Mouse (Mus musculus): ENCODE results near the gene Tubb4b.

Tubb4b gene

DNA sequence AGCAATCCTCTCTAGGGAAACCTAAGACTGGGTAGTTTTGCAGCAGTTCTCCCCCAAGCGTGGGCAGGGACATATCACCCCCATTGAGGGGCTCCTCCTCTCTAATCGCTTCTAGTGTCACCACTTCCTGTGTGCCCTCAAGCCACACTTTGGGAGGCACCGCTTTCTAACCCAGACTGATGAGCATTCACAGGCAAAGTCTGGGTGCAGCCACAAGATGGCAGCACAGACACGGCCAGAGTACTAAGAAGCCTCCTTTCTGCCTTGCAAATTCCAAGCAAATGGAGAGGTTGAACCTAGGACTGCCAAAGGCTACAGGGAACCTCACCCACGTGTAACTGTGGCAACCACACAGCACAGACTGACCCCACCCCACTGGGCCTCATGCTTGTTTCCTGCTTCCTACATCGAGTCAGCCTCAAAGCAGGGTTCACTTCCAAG is 31.2 kb downstream of the Tubb4b start:
- peak; percentile 76 to 79 for DNase-seq (ENCODE audit: low spot score in 2 of 2)

DNA sequence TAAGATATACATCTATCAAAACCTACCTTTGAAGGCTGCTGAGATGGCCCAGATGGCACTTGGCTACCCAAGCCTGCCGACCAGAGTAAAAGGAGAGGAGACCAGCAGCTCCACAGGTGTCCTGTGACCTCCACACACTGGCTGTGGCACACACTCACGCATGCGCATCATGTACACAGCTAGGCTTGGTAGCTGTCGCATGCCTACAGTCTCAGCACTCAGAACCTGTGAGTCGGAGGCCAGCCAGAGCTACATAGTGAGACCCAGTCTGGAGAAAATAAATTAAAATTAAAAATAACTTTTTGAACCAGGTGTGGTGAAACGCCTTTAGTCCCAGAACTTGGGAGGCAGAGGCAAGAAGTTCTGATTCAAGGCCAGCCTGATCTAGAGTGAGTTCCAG is 36.7 kb downstream of the Tubb4b start:
- DNase-seq (ENCODE audit: low spot score in 2 of 2): no peak

DNA sequence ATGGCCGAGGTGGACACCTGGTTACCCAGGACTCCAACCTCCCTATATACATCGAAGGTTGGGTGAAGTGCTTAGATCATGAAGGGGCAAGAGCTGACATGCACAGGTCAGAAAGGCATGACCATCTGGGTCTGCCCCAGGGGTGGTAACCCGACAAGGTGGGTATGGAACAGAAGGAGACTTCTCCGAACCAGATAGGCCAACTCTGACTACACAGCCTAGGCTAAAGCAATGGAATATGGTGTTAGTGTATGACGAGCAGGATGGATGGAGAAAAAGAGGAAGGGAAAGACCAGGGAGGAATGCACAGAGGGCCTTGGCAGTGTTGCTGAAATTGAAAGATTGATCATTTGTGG is 37.9 kb downstream of the Tubb4b start:
- DNase-seq (ENCODE audit: low spot score in 2 of 2): no peak

DNA sequence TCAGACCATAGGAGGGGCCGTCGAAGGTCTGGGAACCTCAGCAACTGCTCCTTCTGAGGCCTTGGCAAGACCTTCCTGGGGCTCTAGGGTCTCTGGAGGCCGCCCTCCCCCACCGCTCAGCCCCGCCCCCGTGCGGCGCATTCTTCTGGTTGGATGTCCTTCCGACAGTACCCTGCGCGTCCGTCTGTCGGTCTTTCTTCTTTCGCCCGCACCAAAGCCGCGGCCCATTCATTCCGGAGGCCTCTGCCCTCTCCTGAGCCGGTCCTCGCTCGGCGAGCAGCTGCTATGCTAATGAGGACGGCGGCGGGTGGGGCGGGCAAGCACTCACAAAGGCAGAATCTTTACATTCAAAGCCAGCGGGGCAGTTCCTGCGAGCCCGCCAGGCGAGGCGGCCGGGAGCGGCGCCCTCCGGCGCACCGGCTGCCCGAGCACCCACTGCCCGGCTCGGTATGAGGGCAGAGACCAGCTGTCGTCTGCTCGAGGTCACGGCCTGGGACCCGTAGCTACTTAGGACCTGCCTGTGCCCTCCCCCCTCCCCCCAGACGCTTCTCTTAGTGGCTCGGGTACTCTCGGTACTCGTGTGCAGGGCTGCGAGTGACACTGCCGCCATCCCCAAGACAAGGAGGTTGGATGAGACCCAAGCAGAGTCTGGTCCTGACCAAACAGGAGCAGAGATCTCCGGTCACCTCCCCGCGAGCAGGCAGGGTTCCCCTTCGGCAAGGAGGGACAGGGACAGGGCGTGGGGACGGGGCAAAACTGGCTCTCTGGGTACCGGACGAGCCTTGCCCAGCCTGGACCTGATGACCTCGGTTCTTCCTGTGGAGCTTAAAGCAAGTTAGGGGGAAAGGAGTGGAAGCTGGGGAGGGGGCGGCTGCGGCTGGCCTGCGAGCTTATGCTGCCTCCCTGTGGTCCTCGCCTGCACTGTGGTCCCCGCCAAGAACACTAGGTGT is 38.6 kb downstream of the Tubb4b start:
- DNase-seq (ENCODE audit: low spot score in 2 of 2): peak in 1 of 2 experiments; percentile 55

DNA sequence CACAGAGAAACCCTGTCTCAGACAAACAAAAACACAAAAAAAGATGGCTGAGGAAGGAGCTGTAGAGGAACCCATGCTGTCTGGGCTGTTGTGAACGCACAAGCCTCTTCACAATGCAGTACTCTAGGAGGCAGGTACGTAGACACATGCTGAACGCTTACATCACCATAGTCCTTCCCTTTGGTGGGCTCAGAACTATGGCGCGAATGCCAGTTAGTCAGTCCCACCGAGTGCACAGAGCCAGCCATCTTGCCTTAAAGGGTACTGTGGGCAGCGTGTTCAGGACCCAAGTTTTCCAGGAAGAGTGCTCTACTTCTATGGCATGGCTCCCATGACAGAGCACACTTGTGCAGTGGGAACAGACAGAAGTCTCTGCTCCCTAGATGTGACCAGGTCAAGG is 40.0 kb downstream of the Tubb4b start:
- no peak for DNase-seq (ENCODE audit: low spot score in 2 of 2)

DNA sequence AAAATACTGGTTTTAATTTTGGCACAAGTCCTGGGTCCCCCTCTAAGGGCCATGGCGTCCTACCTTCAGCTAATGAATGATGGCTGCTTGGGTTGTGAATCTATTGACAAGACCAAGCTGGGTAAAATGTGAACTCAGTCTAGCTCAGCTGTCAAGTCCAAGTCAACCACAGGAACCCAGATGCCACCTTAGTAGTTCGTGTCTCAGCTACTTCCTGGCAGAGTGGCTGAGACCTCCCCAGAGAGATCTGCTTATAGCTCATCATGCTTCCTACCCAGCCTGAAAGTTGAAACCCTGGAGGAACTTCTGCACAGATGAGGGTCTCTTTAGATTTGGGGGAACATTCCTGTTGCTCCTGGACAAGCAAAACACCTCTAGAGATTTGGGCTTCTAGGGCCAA is 41.2 kb downstream of the Tubb4b start:
- DNase-seq (ENCODE audit: low spot score in 2 of 2): no peak

DNA sequence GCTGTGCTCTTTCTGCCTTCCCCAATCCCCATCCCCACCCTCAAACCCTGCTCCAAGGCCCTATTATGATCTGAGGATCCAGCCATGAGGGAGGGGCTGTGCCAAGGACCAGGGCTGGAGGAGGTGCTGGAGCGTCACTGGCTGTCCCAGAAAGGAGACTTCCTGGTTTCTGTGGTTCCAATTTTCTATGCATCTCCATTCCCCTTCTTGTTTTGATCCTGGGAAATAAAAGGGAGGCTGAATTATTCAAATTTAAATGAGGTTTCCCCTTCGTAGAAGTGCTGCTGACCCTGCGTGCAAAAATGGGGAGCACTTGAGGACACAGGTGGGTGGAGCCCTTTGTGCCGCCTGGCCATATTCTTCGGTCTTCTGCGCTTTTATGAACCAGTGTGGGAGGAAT is 41.8 kb downstream of the Tubb4b start:
- no peak for DNase-seq (ENCODE audit: low spot score in 2 of 2)

DNA sequence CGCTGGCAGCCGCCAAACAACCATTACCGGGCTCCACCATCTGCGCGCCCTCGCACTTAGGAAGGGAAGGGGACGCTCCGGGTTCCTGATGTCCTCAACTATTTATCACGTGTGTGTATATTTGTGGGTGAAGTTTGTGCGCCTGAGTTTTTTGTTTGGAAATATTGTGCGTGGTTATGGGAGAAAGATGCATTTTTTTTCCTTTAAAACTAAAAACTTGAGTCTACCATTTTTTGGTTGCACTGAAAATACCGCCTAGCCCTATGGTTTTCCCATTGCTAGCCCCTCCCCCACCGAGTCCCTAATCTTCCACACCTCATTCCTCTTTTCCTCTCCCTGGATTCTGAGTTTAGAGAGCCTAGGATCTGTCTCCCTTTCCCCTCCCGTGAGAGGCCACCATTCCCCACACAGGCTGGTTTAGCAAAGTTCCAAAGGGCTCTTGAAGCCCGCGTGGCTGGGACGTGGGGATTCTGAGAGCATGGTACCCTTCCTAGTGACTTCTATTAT is 42.6 kb downstream of the Tubb4b start:
- DNase-seq (ENCODE audit: low spot score in 2 of 2): no peak

DNA sequence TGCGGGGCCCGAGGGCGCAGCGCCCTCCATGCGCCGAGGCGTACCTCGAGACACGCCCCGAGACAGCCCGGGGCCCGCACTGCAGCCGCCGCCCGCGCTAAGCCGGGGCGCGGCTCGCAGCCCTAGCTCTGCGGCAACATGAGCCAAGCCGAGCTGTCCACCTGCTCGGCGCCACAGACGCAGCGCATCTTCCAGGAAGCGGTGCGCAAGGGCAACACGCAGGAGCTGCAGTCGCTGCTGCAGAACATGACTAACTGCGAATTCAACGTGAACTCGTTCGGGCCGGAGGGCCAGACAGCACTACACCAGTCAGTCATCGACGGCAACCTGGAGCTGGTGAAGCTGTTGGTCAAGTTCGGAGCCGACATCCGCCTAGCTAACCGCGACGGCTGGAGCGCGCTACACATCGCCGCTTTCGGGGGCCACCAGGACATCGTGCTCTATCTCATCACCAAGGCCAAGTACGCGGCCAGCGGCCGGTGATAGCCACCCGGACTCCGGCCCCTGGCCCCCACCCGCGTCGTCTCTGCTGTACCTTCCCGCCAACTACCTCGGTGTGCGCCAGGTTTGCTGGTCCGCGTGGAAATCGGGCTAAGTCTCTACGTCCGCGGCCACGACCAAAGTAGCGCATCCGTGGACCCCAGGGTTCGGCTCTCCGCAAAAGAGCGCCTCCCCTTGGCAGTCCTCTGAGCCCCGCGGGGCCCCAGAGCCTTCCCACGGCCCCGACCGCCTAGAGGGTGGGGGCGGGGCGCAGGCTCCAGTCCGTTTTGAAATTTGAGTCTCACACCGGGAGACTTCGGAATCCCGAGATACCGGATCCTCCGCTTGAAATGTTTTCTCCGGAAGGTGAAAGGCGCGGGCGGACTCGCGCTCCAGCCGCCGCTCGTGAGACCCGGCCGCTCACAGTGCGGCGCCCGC is 43.3 kb downstream of the Tubb4b start:
- DNase-seq (ENCODE audit: low spot score in 2 of 2): peak in 1 of 2 experiments; percentile 49

DNA sequence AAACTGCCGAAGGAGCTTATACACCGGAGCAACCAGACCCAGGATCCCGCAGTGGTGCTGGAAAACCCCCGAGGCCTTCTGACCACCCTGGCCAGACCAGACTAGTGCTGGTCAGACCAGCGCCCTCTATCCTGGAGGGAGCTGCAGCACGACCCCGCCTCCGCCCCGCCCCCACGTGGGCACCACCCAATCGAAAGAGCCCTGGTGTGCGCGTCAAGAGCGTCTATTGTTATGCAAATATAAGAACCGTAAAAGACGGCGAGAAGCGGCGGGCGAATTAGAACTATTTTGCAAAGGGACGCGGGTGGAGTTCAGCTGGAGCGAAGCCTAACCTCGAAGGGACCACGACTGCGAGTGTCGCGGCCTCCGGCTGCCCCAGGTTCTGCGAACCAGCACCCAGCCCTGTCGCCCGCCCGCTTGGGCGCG is 44.0 kb downstream of the Tubb4b start, which contains the start of gene Nrarp:
TSS of gene Nrarp (plus strand) at position 281 of the 426 bp plus-strand sequence.
- DNase-seq (ENCODE audit: low spot score in 2 of 2): peak; percentile 81 to 89

DNA sequence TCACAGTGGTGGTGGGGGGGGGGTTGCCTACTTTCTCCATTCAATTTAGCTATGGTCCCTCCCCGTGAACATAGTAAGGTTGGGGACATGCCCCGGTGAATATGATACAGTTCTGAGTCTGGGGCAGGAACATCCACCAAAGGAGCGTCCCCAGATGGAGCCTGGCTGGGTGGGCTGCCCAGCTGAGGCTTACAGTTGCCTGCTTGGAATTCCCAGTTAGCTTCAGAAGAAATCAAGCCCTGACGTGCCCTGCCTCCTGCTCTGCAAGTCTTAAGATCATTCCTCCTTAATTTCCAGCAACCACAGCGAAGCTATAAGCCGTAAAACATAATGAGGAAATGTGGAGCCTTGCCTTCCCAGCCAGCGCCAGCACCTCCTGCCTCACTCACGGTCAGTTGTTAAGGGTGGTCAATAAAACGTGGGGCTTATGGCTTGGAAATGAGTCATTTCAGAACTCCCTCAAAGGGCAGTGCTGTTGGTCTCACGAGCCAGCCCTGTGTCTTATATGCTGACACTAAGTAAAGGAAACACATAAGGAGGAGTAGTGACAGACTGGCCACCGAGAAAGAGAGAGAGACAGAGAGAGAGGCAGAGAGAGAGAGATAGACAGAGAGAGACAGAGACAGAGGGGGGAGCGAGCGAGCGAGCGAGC is 44.8 kb downstream of the Tubb4b start:
- DNase-seq (ENCODE audit: low spot score in 2 of 2): no peak

DNA sequence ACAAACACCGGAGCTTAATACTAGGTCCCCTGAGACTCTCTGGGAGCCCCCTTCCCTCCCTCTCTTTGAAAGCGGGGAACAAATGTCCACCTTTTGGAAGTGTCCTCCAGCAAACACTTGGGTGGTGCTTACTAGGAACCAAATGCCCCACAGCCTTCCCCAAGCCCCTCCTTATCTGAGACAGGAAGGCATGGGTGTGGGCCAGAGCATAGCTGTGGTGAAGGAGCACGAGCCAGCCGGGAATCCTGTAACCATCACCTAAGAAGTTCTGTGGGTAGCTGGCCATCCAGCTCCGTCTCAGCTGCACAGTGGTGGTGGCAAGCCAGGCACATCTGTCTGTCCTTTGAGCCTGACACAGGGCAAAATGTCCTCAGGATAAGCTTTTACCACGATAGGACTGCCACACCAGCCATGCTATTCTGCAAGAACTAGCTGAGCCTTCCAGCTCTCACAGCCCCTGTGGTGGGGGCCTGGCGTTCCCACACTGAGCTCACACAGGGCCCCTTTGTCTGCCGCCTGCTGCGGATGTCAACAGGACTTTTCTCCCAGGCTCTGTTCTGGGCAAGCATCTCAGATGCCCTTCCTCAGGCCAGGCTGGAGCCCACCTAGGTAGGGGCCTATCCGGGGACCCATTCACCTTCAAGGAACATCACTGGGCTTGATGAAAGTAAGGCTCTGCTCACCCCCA is 46.1 kb downstream of the Tubb4b start:
- DNase-seq (ENCODE audit: low spot score in 2 of 2): no peak

DNA sequence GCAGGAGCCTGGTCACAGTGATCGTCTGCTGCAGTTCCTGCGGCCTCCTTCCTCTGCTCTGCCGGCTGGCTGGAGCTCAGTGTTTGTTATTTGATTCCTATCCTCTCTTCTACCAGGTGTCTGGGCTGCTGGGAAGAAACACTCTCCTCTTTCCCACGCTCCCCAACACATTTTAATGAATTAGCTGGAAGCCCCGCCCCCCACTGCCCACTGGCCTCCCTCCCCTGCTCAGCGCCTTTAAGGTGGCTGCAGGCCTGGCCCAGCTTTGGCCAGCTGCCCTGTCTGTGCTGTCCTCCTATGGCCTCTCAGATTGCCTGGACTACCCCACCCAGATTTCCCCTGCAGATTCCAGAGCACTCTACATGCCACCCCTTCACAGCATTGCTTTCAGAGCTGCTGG is 46.8 kb downstream of the Tubb4b start:
- DNase-seq (ENCODE audit: low spot score in 2 of 2): no peak

DNA sequence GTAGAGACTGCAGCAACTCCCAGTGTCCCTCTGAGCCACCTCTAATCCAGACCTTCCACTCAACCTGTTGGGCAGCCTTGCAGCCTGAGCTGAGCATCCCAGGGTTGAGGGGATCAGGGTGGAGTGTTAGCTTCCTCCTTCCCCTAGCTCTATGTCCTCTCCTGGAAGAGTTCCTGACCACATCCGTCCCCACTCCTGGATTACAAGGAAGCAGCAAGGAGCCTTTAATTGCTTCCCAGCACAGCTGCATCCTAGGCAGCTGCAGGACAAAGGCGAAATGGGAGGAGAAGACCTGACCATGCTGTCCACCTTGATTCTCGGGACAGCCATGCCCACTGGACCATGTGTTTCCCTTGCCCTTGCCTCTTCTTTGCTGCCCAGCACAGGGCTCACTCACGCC is 47.4 kb downstream of the Tubb4b start:
- no peak for DNase-seq (ENCODE audit: low spot score in 2 of 2)

DNA sequence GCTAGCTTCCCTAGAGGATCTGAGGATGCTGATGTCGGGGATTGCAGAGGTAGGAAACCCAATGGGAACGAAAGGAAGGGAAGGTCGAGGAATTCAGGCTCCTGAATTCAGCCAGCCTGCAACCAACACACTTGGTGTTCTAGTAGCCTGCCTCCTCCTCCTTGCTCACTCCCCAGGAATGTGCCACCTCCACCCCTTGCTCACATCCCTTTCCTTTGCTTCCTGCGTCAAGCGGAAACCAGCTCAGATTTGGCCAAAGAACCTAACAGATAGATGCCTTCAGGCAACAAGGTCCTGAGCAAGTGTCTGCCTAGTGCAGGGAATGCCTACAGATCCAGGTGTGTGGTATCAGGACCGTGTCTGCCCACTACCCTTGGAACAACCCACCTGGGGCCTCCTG is 47.9 kb downstream of the Tubb4b start:
- no peak for DNase-seq (ENCODE audit: low spot score in 2 of 2)

DNA sequence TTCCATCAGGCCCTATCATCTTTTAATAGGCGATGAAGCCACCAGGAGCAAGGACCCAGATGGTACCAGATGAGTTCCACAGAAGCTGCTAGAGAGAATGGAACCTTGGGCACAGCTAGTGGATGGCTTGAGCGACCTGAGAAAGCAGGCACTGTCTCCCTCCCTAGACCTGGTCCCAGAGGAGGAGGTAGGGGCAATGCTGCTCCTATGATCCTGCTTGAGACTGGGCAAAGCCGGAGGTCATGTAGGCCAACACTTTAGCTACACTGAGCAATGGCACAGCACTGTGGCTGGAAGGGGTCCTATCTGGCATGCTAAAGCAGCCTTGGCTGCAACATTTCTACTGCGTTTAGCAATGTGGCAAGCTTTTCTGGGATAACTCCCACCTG is 48.8 kb downstream of the Tubb4b start:
- DNase-seq (ENCODE audit: low spot score in 2 of 2): no peak

DNA sequence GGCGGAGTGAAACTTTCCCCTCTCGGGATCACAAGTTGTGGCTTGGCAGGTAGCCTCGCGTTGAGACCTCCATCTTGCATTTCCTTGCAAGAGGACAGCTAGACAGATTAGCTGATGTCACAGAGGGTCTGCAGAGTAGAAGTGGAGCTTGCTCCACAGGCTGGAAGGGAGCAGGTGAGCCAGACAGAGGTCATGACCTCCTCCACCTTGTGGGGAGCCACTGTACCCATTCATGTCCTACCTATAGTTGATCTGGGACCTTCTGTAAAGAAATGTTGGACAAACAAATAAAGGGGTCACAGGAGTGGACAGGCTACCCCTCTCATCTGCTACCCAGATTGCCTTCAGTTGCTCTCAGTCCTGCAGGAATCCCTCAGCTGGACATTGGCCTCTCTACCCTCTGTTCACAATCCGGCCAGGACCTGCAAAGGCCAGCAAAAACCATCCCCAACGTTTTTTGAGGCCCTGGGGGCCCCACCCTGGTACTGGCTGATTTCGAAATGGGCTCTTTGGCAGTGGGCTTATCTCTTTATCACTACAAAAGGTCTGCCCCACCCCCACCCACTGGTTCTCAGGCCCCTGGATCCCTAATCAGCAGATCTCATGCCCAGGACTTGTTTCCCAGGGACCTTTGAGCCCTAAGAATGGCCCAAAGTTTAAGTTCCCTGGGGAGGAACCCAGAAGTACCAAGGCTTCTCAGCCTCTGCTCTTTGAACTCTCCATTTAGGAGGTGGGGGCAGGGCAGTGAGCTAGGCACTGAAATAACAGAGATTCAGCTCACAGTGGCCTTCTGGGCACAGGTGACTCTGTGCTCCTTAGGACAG is 49.4 kb downstream of the Tubb4b start:
- no peak for DNase-seq (ENCODE audit: low spot score in 2 of 2)

DNA sequence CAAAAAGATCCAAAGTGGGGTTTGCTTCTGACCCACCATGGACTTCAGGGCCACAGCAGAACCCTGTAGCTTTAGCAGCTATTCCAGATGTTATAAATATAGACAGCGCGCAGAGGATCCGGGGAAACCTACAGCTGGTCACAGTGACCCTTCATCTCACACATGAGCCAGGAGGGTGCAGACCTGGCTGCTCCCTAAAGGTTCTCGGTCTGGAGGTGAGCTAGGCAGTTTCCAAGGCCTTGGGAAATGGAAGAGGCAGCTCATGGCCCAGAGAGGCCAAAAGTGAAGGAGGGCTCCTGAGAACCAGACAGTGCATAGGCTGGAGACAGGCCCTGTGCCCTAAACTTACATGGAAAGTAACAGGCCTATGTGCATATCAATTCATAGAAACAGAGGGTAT is 50.7 kb downstream of the Tubb4b start:
- DNase-seq (ENCODE audit: low spot score in 2 of 2): no peak

DNA sequence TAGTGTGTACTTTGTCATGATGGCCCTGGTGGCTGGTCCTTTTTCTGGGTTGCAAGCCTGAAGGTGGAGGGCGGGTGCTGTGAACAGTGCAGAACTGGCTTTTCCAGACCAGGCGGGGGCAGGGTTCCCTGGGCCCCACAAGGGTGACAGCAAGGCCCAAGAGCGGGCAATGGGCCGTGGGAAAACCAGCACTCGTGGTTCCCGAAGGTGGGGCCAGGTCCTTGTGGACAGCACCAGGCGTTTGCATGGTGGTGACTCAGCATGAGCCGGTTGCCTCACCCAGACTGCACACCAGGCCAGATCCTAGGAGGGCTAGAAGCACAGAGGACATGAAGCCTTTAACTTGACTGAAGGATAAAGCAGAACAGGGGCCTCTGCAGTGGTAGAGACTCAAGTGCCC is 51.9 kb downstream of the Tubb4b start:
- no peak for DNase-seq (ENCODE audit: low spot score in 2 of 2)

Data from thymus, postnatal 10 days (tissue).